Mouse (Mus musculus) right cerebral cortex, adult 18-20 months (tissue): ENCODE results near the gene Cux2.
"Not testable (repeated sequence)": the region's sequence is repeated elsewhere in the genome, so short reads cannot be mapped to it uniquely, and the experiment has no call there.

Experiments
- DNase-seq: peaks from one replicate; pipeline ENCODE4 v3.0.0; 2022; ENCODE audit warnings: mixed read lengths

The Cux2 gene

GRCm38 (mm10) chr5:121858427-121858826 lies 191.5 kb downstream of the Cux2 start:
- DNase-seq, result no peak

GRCm38 (mm10) chr5:121856740-121857139 lies 193.2 kb downstream of the Cux2 start:
- no peak for DNase-seq

- DNase-seq, result no peak
These were observed 195.1 kb downstream of the Cux2 start for GRCm38 (mm10) chr5:121854768-121855167.

- DNase-seq, result no peak
These were observed 196.4 kb downstream of the Cux2 start for GRCm38 (mm10) chr5:121853368-121854051.

GRCm38 (mm10) chr5:121849478-121850349 lies 200.2 kb downstream of the Cux2 start:
- no peak for DNase-seq

GRCm38 (mm10) chr5:121848743-121849142 lies 201.2 kb downstream of the Cux2 start, which contains the start of gene Pheta1:
TSS of gene Pheta1 (plus strand) at chr5:121848984.
- DNase-seq, result peak; percentile 91

- DNase-seq, result peak; percentile 60
These were observed 201.8 kb downstream of the Cux2 start for GRCm38 (mm10) chr5:121848035-121848519.

GRCm38 (mm10) chr5:121847269-121847668 lies 202.6 kb downstream of the Cux2 start:
- not testable (repeated sequence) for DNase-seq

- no peak for DNase-seq
These were observed 203.6 kb downstream of the Cux2 start for GRCm38 (mm10) chr5:121846322-121846721.

- DNase-seq, result no peak
These were observed 204.5 kb downstream of the Cux2 start for GRCm38 (mm10) chr5:121845361-121845760.

- DNase-seq, result no peak
These were observed 206.6 kb downstream of the Cux2 start for GRCm38 (mm10) chr5:121843138-121843905.

- peak; percentile 74 for DNase-seq
These were observed 207.2 kb downstream of the Cux2 start for GRCm38 (mm10) chr5:121842665-121843118.

- no peak for DNase-seq
These were observed 207.9 kb downstream of the Cux2 start for GRCm38 (mm10) chr5:121841973-121842372.

- DNase-seq, result no peak
These were observed 208.4 kb downstream of the Cux2 start for GRCm38 (mm10) chr5:121841516-121841915.

GRCm38 (mm10) chr5:121839128-121839473 lies 210.8 kb downstream of the Cux2 start:
- DNase-seq, result no peak

GRCm38 (mm10) chr5:121838341-121839127 lies 211.4 kb downstream of the Cux2 start:
- DNase-seq, result peak; percentile 39

GRCm38 (mm10) chr5:121837441-121838340 lies 212.2 kb downstream of the Cux2 start, which contains the start of gene Sh2b3:
TSS of gene Sh2b3 (minus strand) at chr5:121837646.
- peak; percentile 55 for DNase-seq

- DNase-seq, result peak; percentile 76
These were observed 213.0 kb downstream of the Cux2 start for GRCm38 (mm10) chr5:121836692-121837415.

GRCm38 (mm10) chr5:121835949-121836691 lies 213.8 kb downstream of the Cux2 start:
- peak; percentile 49 for DNase-seq
